Mouse (Mus musculus) granulocyte monocyte progenitor cell, adult 5-6 weeks (primary cell): ENCODE data around the gene Ppp4r3a. TPM values are rescaled to one million over a fixed set of nuclear protein-coding genes. Genes with fewer than 3 reads are reported as not detected.
A peak's percentile ranks its signal among the peaks of the same experiment; 100 is the strongest.

Source experiments
- ATAC-seq: replicated peaks from 2 replicates; pipeline ENCODE4 v1.8.0; 2016; ENCODE audit warnings: mild to moderate bottlenecking, moderate TSS enrichment, inconsistent platforms; ENCODE audit not compliant: poor library complexity, severe bottlenecking
- total RNA-seq, 2 experiments: library from RNA; stranded (forward) in 1 of 2; stranded (reverse) in 1 of 2; fragments of 200-712, 200-1000 nt in 1 of 2; fragments of >200 nt in 1 of 2; fragmentation: Nextera tagmentation in 1 of 2; gene quantifications; 2 replicates each; pipeline ENCODE4 v1.2.3; 2014 to 2017

The Ppp4r3a gene
- total RNA-seq, 2 experiments from 2014 or later: 104 to 133 TPM

GRCm38 (mm10) chr12:100995607-100996377 is 87.7 kb downstream of the Ppp4r3a start:
- ATAC-seq: no peak

GRCm38 (mm10) chr12:100994140-100995015 is 89.1 kb downstream of the Ppp4r3a start:
- peak; percentile 13 for ATAC-seq

- ATAC-seq: no peak
Observed at GRCm38 (mm10) chr12:100993146-100993545, 90.4 kb downstream of the Ppp4r3a start.

- ATAC-seq: no peak
Observed at GRCm38 (mm10) chr12:100992505-100992904, 91.0 kb downstream of the Ppp4r3a start.

GRCm38 (mm10) chr12:100991119-100991518 is 92.4 kb downstream of the Ppp4r3a start:
- no peak for ATAC-seq

GRCm38 (mm10) chr12:100990291-100990690 is 93.2 kb downstream of the Ppp4r3a start:
- no peak for ATAC-seq

GRCm38 (mm10) chr12:100989780-100990288 is 93.7 kb downstream of the Ppp4r3a start:
- ATAC-seq: peak; percentile 59

Other genes starting within 250 kb of the Ppp4r3a start
- 0.23 and 1.6 TPM in 2 replicates for gene Gpr68, start 175.5 kb downstream of the Ppp4r3a start, total RNA-seq (2014; fragmentation: Nextera tagmentation)
- 0.47 TPM in 1 of 2 replicates, not detected in the other for gene Gpr68, start 175.5 kb downstream of the Ppp4r3a start, total RNA-seq (2017)
- gene Ccdc88c, start 54.6 kb downstream of the Ppp4r3a start, total RNA-seq (2014; fragmentation: Nextera tagmentation): 70.3 and 72.3 TPM in 2 replicates
- gene Ccdc88c, start 54.6 kb downstream of the Ppp4r3a start, total RNA-seq (2017): 77.0 and 92.0 TPM in 2 replicates